Mouse (Mus musculus) WW6 (cell line): ENCODE data around the gene March6.

Experiments
- DNase-seq: peaks from one replicate; pipeline ENCODE4 v3.0.0-alpha.2; 2013; ENCODE audit warnings: low read depth, low spot score

The March6 gene

DNA sequence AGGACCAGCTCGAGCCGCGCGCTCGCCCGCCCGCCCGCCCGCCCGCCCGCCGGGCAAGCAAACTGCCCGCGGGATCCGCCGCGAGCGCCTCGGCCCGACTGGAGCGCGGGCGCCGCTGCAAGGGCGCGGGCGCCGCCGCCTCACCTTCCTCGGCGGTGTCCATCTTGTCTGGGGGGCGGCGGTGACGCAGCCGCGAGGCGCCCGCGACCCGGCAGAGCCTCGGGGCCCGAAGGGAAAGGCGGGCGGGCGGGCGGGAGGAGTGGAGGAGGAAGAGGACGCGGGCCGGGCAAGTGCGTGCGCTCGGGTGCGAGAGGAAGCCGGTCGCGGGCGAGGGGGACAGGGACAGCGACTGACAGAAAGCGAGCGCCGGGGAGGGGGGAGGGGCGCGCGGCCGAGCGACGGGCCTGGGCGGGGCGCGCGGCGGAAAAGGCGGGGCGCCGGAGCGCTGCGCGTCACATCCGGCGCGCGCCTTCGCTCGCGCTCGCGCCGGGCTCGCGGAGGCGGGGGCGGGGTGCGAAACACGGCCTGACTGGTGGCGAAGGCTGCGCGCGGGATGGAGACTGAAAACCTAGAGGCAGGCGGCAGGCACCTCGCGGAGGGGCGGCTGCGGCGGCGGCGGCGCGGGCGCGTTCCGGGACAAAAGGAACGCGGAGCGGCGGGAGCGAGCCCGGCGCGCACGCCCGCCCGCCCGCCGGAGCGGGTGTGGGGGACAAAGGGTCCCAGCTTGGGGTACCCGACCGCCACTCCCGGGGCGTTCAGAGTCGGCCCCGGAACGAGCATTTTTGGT lies at the start of gene March6:
TSS of gene March6 (minus strand) at position 395 of the 787 bp plus-strand sequence.
- no peak for DNase-seq

DNA sequence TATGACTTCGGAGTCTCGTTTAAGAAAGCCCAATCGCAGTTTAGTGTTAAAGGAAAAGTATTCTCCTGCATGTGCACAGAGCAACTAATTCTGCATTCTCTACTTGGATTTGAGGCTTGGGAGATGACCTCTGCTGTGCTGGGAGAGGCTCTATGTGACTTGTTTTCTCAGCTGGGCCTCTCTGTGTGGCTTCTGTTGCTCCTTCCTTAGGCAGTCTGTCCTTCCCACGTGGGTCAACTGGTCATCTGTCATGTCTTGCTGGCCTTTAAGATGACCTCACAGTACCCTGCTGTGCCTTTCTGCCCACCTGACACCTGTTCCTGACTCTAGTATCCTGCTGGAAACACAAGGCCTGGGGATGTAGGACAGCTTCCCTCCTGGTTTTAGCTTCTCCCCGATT lies 45.2 kb upstream of the March6 start:
- no peak for DNase-seq

GRCm38 (mm10) chr15:31573692-31574091 lies 42.8 kb upstream of the March6 start:
- no peak for DNase-seq

- no peak for DNase-seq
Measured at GRCm38 (mm10) chr15:31573287-31573686, 42.4 kb upstream of the March6 start.

DNA sequence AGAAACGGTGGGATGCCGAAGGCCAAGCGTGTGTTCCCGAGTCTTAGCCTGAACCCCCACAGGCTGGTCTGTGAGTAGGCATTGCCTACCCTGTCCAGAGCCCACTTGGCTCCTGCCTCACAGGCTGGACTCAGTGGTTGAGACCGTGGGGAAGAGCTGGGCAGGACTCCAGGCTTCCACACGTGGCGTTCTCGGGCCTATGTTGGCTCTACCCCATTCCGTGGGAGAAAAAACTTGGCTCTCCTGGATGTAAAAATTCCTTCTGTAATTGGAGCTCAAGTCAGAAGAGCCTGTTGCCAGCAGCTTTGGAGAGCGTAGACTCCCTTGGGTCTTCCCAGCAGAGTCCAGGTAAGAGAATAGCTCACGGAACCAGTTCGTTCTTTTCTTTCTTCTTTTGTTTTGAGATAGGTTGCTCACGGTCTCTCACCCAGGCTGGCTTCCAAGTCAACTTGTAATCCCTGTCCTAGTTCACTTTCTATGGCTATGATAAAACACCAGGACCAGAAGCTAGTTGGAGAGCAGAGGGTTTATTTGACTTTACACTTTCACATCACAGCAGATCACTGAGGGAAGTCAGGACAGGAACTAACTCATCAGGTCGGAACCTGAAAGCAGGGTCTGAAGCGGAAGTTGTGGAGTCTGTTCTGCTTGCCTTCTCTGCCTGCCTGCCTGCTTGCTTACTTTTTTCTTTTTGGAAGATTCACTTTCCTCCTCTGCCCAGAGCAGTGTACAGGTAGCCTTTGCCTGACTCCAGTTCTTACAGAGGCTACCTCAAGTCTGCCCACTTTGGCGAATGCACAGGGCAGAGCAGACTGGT lies 41.3 kb upstream of the March6 start:
- DNase-seq, result no peak

DNA sequence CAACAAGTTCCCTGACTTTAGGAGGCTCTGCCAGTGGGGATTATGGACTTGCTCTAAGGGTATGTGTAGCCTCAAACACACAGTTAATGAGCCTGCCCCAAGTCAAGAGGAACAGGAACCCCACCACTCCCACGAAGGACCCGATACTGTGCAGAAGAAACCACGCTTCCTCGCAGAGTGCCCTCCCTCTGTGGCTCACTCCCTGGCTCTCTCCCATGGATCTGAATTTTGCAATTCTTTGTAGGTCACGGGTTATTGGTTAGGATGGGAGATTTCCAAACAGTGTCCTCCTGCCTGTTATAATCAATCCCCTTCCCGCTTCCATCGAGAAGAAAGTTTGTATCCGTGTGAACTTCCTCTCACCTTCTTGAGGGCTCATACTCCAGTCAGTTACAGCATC lies 40.1 kb upstream of the March6 start:
- DNase-seq, result no peak

- DNase-seq, result no peak
Measured at GRCm38 (mm10) chr15:31569325-31570022, 38.6 kb upstream of the March6 start.

- DNase-seq, result no peak
Measured at GRCm38 (mm10) chr15:31568581-31568996, 37.7 kb upstream of the March6 start.

GRCm38 (mm10) chr15:31567431-31567830 lies 36.6 kb upstream of the March6 start:
- no peak for DNase-seq

GRCm38 (mm10) chr15:31565786-31566185 lies 34.9 kb upstream of the March6 start:
- no peak for DNase-seq

DNA sequence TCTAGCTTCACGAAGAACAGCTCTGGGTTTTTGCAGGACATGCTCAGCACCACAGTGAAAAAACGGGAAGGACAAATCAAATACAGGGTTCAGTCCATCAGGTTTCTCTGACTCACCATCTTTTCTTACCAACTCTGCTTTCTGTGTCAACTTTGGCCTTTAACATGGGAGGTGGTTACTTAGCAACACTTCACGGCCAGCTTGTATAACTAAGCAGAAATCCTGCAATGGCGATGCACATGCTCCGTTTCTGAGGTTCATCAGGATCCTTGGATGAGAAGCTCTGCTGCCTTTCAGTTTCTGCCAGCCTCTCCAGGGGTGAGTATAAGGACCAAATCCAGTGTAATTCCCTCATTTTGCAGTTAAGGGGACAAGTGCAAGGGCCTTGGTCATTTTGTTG lies 34.3 kb upstream of the March6 start, which contains the start of gene Cmbl:
TSS of gene Cmbl (plus strand) at position 206 of the 400 bp plus-strand sequence.
- no peak for DNase-seq

- no peak for DNase-seq
Measured at GRCm38 (mm10) chr15:31563577-31564546, 33.0 kb upstream of the March6 start.

DNA sequence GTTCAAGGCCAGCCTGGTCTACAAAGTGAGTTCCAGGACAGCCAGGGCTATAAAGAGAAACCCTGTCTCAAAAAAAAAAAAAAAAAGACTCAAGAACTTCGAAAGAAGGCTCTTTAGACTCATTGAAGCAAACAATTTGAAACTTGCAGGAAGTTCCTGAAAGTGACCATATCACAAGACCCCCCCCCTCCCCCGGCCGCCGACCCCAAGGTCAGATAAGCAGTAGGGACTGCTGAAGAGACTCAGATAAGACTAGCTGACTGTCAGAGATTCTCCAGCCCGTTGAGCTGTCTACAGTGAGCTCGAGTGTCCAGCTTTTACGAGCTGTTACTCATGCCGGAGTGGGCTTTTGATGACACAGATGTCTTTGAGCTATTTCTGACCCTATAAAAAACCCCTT lies 32.0 kb upstream of the March6 start:
- DNase-seq, result no peak

- DNase-seq, result no peak
Measured at GRCm38 (mm10) chr15:31561976-31562375, 31.1 kb upstream of the March6 start.

DNA sequence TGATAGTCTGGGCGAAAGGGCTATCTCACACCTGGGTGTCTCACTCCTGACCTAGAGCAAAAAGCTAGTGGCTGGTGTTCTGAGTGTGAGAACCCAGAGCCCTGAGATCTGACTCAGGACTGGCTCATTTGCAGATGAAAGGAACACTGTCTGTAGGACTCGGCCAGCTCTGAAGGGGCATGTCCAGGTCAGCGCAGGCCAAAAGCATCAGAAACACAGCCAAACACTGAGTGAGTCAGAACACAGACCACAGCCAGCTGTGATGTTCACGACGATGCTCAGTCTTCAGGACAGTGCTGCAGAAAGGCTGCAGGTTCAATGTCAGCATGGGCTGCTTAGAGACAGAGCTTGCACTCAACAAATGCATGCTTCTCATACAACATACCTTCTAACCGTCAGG lies 30.5 kb upstream of the March6 start:
- no peak for DNase-seq

DNA sequence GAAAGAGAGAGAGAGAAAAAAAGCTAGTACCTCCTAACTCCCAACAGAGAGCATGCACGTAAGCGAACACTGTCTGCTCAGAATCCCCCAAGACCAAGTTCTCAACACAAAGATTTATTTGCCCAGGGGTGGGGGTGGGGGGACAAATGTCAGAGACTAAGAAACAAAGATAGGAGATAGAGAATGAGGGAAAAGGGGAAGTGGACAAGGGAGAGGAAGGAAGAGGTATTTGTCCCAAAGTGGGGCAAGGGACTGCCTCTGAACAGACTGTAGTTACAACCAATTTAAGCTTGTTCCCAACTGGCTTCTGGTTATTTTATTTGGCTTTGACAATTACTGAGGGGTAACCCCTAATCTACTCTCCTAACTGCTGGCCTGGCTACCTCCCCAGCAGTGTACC lies 24.0 kb upstream of the March6 start:
- DNase-seq, result no peak

DNA sequence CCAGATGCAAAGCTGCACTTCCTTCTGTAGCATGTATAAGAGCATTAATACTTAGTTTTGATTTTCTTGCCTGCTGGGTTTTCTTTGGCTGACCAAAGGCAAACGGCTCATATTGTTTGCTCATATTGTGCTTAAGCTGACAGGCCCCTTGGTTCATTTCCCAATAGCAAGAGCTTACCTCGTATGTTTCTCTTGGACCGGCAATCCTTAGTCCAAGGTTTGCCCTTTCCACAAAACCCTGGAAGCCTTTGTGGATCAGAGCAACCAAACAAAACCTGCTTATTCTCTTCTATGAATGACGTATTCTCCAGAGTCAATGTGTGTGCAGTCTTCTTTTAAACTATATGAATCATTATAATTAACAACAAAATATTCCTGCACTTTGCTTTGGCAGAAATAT lies 19.5 kb upstream of the March6 start:
- no peak for DNase-seq

DNA sequence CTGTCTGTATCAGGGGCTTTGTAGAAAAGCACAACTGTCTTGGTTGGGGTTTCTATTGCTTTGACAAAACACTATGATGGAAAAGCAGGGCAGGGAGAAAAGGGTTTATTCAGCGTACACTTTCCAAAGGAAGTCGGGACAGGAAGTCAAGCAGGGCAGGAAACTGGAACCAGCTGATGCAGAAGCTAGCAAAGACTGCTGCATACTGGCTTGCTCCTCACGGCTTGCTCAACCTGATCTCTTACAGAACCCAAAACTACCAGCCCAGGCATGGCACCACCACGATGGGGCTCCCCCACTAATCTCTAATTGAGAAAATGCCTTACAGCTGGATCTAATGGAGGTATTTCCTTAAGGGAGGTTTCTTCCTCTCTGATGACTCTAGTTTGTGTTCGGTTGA lies 16.6 kb upstream of the March6 start:
- DNase-seq, result no peak

DNA sequence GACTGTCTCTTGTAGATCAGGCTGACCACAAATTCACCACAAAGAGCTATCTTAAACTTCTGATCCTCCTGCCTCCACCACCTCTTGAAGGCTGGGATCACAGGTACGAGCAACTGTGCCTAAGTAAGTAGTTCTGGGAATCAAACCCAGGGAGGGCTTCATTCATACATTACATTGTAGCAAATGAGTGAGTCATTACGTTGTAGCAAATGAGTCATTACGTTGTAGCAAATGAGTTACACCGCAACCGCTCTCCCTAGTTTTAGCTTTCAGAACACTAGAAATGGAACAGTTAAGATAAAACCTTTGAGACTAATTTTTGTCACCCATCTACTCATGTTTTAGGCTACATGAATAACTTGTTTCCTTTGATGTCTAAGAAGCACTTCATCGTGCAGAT lies 15.4 kb upstream of the March6 start:
- no peak for DNase-seq

GRCm38 (mm10) chr15:31545058-31545457 lies 14.2 kb upstream of the March6 start:
- no peak for DNase-seq

- no peak for DNase-seq
Measured at GRCm38 (mm10) chr15:31543246-31543645, 12.4 kb upstream of the March6 start.
